Mouse (Mus musculus): ENCODE data around the gene Snx3. TPM values are rescaled to one million over a fixed set of nuclear protein-coding genes. Genes with fewer than 3 reads are reported as not detected.

Snx3 gene
- 100 to 1,000 TPM; 200 to 230 (median 204) TPM for total RNA-seq (2022)

- peak; percentile 99 for DNase-seq
Observed at GRCm38 (mm10) chr10:42501775-42502348, at the start of gene Snx3. Gene Snx3 (plus strand): TSS chr10:42502030.

- DNase-seq, result no peak
Observed at GRCm38 (mm10) chr10:42454266-42454665, 47.6 kb upstream of the Snx3 start.

- DNase-seq, result no peak
Observed at GRCm38 (mm10) chr10:42454690-42455089, 47.1 kb upstream of the Snx3 start.

GRCm38 (mm10) chr10:42455981-42456380, 45.8 kb upstream of the Snx3 start:
- DNase-seq, result no peak

- peak; percentile 56 for DNase-seq
Observed at GRCm38 (mm10) chr10:42457557-42458191, 44.2 kb upstream of the Snx3 start.

GRCm38 (mm10) chr10:42464224-42464623, 37.6 kb upstream of the Snx3 start:
- no peak for DNase-seq

DNA sequence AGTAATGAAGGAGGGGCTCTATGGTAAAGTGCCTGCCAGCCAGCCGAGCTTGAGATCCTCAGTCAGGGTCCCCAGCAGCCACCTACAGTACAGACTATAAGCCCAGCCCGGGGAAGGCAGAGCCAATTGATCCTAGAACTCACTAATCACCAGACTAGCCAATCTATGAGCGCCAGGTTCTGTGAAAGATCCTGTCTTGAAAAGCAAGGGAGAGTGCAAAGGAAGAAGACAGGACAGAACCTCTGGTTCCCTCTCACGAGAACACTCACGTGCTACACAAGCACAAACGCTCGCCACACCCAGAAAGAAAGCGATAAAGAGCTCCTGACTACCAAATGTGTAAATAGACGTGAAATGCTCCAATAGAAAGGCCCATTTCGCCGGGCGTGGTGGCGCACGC, 37.0 kb upstream of the Snx3 start:
- no peak for DNase-seq

DNA sequence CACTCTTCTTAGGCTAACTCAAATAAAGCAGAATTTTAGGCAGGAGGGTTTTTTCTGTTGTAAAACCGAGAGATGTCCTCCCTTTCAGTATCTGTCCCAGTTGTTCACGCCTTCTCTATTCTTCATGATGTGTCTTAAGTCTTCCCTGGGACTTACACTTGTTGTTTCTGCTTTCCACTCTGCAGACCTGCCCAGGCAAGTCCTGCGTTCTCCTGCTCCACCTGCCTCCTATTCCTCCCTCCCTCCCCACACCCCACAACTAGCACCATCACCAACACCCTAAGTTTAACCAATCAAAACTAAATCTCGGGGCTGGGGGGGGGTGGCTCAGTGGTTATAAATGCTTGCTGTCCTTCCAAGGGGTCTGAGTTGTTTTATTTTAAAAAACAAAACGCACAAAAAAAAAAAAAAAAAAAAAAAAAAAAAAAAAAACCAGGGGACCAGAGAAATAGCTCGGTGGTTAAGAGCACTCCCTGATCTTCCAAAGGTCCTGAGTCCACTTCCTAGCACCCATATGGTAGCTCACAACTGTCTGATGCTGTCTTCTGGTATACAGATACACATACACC, 26.8 kb upstream of the Snx3 start:
- no peak for DNase-seq

DNA sequence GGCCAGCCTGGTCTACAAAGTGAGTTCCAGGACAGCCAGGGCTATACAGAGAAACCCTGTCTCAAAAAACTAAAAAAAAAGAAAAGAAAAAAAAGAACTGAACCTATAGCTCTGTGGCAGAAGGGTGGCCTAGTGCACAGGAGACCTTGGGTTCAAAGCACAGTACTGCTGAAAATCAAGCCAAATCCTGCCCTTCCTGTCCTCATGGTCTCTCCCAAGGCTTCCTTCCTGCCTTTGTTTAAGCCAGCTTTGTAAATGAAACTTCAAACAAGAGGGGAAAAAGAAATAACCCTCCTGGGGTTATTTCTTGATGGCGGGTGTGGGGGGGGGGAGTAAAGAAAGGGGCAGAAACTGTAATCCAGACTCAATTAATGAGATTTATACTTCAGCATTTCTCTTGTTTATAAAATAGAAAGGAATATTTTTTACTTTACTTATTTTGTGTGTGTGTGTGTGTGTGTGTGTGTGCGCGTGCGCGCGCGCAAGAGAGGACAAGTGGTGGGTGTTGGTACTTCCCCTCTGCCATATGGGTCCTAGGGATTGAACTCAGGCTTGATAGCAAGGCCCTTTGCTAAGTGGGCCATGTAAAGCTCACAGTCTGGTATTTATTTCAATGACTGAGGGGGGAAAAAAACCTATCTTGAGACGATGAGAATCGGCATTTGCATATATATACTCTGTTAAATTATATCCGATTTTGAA, 24.9 kb upstream of the Snx3 start:
- no peak for DNase-seq

DNA sequence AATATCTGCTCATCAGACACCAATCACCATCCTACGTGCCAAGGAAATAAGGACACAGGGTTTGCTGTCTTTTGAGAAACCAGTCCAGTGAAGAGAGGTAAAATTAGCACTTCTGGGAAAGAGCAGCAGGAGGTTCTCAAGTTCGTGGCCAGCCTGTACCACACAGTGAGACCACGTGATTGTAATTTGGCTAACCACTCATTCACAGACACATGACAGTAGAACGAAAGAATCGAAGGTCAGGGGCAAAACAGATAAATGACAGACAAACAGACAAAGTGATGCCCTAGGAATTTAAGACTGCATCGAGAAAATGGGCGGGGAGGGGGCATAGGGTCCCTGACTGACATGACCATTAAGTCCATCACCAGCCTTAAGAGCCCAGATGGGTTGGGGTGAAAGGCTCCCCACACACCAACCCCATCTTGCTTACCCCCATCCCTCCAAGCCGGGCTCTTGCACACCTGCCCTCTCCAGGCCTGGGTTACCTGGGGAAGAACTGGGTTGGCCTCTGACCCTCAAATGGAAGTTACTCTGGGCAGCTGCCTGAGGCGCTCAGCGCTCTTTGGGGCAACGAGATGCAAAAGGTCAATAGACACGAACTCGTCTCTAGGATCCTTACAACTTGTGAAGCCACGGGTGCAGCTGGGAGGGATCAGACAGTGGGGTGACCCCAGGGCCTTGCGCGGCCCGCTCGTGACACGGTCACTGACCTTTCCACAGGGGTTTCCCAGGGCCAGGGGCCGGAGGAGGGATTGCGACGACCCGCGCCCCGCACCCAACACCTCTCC, 24.1 kb upstream of the Snx3 start:
- DNase-seq, result no peak

DNA sequence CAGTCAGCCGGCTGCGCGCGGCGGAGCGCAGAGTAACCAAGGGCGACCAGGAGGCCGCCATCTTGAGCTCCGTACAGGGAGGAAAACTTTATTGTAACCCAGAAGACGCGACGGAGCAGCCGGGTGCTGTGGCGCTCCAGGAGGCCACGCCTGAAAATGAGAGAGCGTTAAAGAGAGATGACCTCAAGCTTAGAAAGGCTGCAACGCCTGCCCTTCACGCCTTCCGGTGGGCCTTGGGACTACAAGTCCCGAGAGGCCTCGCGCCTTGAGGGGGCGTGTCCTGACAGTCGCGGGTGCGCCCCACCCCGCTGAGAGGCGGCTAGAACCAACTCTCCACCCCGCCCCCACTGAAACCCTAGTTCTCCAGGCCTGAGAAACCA, 23.5 kb upstream of the Snx3 start, which contains the start of gene Afg1l:
TSS of gene Afg1l (minus strand) at position 225 of the 380 bp plus-strand sequence.
- DNase-seq, result peak; percentile 96

GRCm38 (mm10) chr10:42480719-42481118, 21.1 kb upstream of the Snx3 start:
- no peak for DNase-seq

- DNase-seq, result no peak
Observed at GRCm38 (mm10) chr10:42488606-42489296, 13.1 kb upstream of the Snx3 start.

- DNase-seq, result no peak
Observed at GRCm38 (mm10) chr10:42491158-42491557, 10.7 kb upstream of the Snx3 start.

GRCm38 (mm10) chr10:42492027-42492771, 9.6 kb upstream of the Snx3 start:
- no peak for DNase-seq

- no peak for DNase-seq
Observed at GRCm38 (mm10) chr10:42493000-42493399, 8.8 kb upstream of the Snx3 start.

DNA sequence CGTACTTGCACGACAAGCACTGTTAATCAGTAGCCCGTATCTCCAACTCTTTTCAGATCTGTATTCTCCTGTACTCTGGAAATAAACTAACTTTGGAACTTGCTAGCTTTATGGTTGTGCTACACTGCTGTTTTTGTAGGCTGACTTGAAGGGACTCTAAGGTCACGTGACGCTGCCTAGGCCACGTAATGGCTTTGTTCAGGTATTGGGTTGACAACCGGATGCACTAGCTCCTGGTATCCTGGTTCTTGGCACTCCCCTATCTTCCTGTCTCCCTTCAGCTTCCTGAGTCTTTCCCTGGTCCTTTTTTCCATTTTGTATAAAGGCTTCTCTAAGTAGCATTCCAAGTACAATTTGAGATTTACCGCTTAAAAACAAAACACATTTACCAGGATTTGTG, 1.2 kb upstream of the Snx3 start:
- DNase-seq, result no peak

DNA sequence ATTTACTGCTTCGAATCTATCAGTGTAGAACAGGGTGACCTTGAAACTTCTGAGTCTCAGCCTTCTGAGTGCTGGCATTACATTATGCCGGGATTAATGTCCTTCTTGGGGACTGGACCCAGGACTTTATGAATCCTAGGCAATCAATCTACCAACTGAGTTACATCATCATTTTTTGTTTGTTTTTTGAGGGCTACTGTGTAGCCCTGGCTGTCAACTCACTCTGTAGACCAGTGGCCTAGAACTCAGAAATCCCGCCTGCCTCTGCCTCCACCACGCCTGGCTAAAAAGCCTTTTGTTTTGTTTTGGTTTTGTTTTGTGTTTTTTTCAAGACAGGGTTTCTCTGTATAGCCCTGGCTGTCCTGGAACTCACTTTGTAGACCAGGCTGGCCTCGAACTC, 669 bp upstream of the Snx3 start:
- no peak for DNase-seq

DNA sequence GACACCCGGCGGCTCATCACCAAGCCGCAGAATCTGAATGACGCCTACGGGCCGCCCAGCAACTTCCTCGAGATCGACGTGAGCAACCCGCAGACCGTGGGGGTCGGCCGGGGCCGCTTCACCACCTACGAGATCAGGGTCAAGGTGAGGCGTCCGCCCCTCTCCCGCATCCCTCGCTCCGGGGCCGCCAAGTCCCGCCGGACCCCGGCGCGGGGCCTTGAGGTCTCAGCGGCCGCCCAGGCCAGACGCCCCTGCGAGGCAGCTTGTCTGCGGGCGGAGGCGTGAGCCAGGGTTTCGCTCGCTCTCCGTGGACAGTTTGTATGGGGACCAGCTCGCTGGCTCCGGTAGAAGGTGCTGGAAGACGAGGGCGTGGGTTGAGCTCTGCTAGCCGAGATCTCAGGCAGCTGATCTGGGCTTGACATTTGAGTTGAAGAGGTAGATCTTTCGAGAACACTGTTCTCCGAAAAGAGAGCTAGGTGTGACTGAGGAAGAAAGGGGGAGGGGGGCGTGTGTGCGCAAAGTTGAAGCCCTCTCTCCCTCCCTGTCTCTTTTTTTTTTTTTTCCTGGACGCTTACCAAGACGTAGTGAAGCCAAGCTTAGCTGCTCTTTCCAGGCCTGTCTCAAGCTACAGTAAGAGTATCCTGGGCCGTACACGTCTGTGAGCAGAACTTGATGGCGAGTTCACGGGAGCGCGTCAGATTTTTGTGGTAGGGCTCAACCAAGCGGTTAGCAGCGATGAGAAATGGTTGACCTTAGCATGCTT, 700 bp downstream of the Snx3 start:
- peak; percentile 70 for DNase-seq

DNA sequence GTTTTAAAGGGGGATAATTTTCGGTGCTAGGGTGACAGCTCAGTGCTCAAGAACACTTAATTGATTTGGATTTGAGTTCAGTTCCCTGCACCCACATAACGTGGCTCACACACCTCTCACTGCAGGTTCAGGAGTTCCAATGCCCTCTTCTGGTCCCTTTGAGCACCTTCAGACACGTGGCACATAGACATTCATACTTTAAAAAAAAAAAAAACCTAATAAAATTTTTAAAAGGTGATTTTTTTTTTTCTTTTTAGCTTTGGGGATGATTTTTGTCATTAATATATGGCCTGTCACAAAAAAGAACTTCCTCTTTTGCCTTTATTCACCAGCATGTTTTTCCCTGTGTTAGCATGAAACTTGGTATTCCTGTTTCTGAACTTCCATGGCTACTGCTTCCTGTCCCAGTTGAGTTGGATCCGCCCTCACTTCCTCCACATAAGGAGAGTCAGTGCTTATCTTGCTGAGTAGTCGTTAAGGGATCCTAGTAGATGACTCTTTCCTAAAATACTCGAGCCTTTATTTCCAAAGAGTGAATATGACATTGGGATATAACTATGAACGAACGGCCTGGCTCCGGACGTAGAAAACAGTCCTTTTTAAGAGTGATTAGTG, 2.4 kb downstream of the Snx3 start:
- DNase-seq, result no peak

All from adrenal gland, adult 8-10 months (tissue).